Mouse (Mus musculus) lung, embryonic 14.5 days (tissue): Measurements from ENCODE around the gene Mt3. TPM values are rescaled to one million over a fixed set of nuclear protein-coding genes. Genes with fewer than 3 reads are reported as not detected.
A peak's percentile ranks its signal among the peaks of the same experiment; 100 is the strongest.

Experiments used
- ATAC-seq: fragments of 200-750 bp; cut with Nextera tagmentation; 2 replicates; pipeline ENCODE4 v1.8.0; 2017; ENCODE audit warnings: mild to moderate bottlenecking, moderate TSS enrichment, moderate library complexity; ENCODE audit not compliant: insufficient read depth
- DNase-seq: peaks from one replicate; pipeline ENCODE4 v3.0.0-alpha.2; 2015
- H3K27ac ChIP-seq: fragments of 300-500 bp; sonication (generic); 2 replicates; pipeline ENCODE4 v1.5.1; 2014; ENCODE audit warnings: low read depth, mild to moderate bottlenecking, moderate library complexity
- H3K27me3 ChIP-seq: fragments of 300-500 bp; sonication (generic); 2 replicates; pipeline ENCODE4 v1.6.1; 2014; ENCODE audit warnings: low read length, control low read depth; ENCODE audit not compliant: insufficient read depth
- H3K36me3 ChIP-seq: fragments of 300-500 bp; sonication (generic); 2 replicates; pipeline ENCODE4 v1.6.1; 2014; ENCODE audit warnings: control low read depth; ENCODE audit not compliant: insufficient read depth
- H3K4me1 ChIP-seq: fragments of 300-500 bp; sonication (generic); 2 replicates; pipeline ENCODE4 v1.6.1; 2014; ENCODE audit warnings: antibody characterized with exemption, control low read depth; ENCODE audit not compliant: insufficient read depth
- H3K4me2 ChIP-seq: fragments of 300-500 bp; sonication (generic); 2 replicates; pipeline ENCODE4 v1.6.1; 2014; ENCODE audit warnings: mild to moderate bottlenecking
- H3K4me3 ChIP-seq: fragments of 300-500 bp; sonication (generic); 2 replicates; pipeline ENCODE4 v1.5.1; 2014; ENCODE audit warnings: low read depth, low read length
- H3K9ac ChIP-seq: fragments of 300-500 bp; sonication (generic); 2 replicates; pipeline ENCODE4 v1.6.1; 2014
- H3K9me3 ChIP-seq: fragments of 300-500 bp; sonication (generic); 2 replicates; pipeline ENCODE4 v1.6.1; 2016; ENCODE audit warnings: low read depth, low read length, control low read depth
- CTCF ChIP-seq: IDR thresholded peaks from 2 replicates; pipeline ENCODE4 v1.5.1; 2016; ENCODE audit warnings: antibody characterized with exemption, low read depth
- WGBS: fragments of 180-500 bp; shearing (Covaris S2); extraction: QIAGEN DNeasy Blood & Tissue Kit; methylation state at CpG from one replicate; pipeline ENCODE4 v1.1.7; 2014; 5-methylcytosine and 5-hydroxymethylcytosine counted together
- polyA plus RNA-seq: library from polyadenylated mRNA; unstranded; fragments of >200 nt; fragmentation: Nextera tagmentation; extraction: Ambion mirVana; gene quantifications from 2 replicates; pipeline ENCODE4 v1.2.1, GENCODE M21; 2014

The Mt3 gene
- polyA plus RNA-seq, 1 experiment from 2014 or later = 2.9 TPM

DNA sequence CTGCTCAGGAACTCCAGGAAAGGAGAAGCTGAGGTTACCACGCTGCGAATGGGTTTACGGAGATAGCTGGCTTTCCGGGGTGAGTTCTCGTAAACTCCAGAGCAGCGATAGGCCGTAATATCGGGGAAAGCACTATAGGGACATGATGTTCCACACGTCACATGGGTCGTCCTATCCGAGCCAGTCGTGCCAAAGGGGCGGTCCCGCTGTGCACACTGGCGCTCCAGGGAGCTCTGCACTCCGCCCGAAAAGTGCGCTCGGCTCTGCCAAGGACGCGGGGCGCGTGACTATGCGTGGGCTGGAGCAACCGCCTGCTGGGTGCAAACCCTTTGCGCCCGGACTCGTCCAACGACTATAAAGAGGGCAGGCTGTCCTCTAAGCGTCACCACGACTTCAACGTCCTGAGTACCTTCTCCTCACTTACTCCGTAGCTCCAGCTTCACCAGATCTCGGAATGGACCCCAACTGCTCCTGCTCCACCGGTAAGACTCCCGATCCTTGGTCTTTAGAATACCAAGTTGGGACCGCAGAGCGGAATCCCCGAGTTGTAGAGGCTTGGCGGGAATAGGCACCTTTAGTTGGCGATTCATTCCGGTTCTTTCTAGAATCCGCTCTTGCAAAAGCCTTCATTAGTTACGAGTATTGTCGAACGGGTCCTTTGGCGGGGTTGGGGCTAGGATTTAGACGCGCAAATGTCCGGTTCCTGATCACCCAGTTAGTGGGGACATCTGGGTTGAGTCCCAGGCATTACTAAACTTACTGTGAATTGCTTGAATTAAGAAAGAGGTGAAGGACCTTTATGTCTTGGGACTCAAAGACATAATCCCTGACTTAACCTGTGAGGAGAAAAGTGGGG lies 26.7 kb downstream of the Mt3 start, which contains the start of gene Mt1:
Gene Mt1, plus strand, starts transcription at position 226 of the 856 bp plus-strand sequence.
- peak within 1 kb of the TSS; percentile 30; the same call in 1 of the 2 replicates for H3K27ac ChIP-seq
- TF ChIP-seq CTCF = no peak
- H3K4me3 ChIP-seq = peak within 1 kb of the TSS; percentile 47
- H3K9me3 ChIP-seq = no peaks in the 10 kb centered on the region
- WGBS = under 1% methylated on average over 50 of the region's 50 CpGs
- H3K36me3 ChIP-seq = no peaks in the 10 kb centered on the region
- DNase-seq (peak; percentile 90), ATAC-seq (peak; percentile 92)
- H3K27me3 ChIP-seq = peaks cover 83% of the 10 kb centered on the region
- H3K4me2 ChIP-seq = peak within 1 kb of the TSS; percentile 82
- no peaks in the 10 kb centered on the region for H3K4me1 ChIP-seq
- peak within 1 kb of the TSS; percentile 54 for H3K9ac ChIP-seq

- H3K4me3 ChIP-seq = peak overlapping the region; percentile 47
- H3K4me1 ChIP-seq = 0 out of 2 replicates have a peak, but pooled peaks cover 2% of the 10 kb centered on the region
- H3K36me3 ChIP-seq = no peaks in the 10 kb centered on the region
- H3K27me3 ChIP-seq = peaks cover 81% of the 10 kb centered on the region
- 5% methylated on average over 25 of the region's 25 CpGs for WGBS
- no peak overlapping the region; the same call in 1 of the 2 replicates for H3K27ac ChIP-seq
- no peaks in the 10 kb centered on the region for H3K9me3 ChIP-seq
- peak overlapping the region; percentile 82 for H3K4me2 ChIP-seq
- peak overlapping the region; percentile 54 for H3K9ac ChIP-seq
- DNase-seq = peak; percentile 25
- ATAC-seq = no peak
- TF ChIP-seq CTCF = no peak
These were observed 27.5 kb downstream of the Mt3 start for GRCm38 (mm10) chr8:94179713-94180560.

GRCm38 (mm10) chr8:94180561-94180908 lies 28.1 kb downstream of the Mt3 start:
- Histone ChIP-seq H3K4me2 (peak overlapping the region; percentile 82; the same call in 1 of the 2 replicates), H3K4me3 (no peak overlapping the region; the same call in 1 of the 2 replicates), H3K9ac (no peak overlapping the region), H3K27ac (no peak overlapping the region), H3K27me3 (peaks cover 76% of the 10 kb centered on the region), H3K9me3 (no peaks in the 10 kb centered on the region), H3K4me1 (0 out of 2 replicates have a peak, but pooled peaks cover 2% of the 10 kb centered on the region), H3K36me3 (no peaks in the 10 kb centered on the region)
- ATAC-seq = no peak
- 81% methylated on average over 1 of the region's 1 CpGs for WGBS
- no peak for TF ChIP-seq CTCF
- no peak for DNase-seq

DNA sequence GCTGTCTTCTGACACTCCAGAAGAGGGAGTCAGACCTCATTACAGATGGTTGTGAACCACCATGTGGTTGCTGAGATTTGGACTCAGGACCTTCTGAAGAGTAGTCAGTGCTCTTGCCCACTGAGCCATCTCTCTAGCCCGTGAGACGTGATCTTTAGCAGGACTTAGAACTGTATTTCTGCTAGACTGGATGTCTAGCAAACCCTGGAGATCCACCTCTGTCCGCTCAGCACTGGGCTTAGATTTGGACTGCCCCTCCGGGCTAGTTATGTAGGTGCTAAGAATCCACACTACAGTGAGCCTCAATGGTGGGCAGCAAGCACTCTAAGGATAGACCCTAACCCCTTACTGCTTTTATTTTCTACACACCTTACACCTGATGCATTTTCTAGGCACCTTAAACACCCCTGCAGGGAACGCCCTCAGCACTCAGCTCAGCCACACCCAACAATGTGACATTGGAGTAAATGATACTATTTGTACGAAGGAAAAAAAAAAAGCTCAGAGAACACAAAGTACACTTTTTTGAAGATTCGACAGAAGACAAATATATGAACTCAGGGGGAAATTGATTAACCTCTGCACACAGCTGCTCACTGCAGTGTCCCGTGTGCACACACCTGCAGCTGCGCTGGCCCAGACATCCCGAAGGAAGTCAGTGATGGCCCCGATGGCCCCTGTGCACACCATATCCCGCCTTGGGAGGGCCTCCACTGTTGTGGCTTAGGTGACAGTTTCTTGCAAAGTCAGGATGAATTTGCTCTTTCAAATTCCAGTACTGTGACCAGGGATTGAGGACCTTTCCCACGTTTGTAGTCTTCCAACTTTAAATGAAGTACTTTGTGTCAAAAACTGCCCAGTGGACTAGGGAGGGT lies 29.9 kb downstream of the Mt3 start:
- no peaks in the 10 kb centered on the region for H3K9me3 ChIP-seq
- 0 out of 2 replicates have a peak, but pooled peaks cover 2% of the 10 kb centered on the region for H3K4me1 ChIP-seq
- WGBS = 56% methylated on average over 13 of the region's 13 CpGs
- no peak for TF ChIP-seq CTCF
- H3K27me3 ChIP-seq = peaks cover 78% of the 10 kb centered on the region
- peak overlapping the region; percentile 59 for H3K4me2 ChIP-seq
- ATAC-seq (no peak), DNase-seq (no peak)
- peak overlapping the region; percentile 20; the same call in 1 of the 2 replicates for H3K4me3 ChIP-seq
- no peak overlapping the region; the same call in 1 of the 2 replicates for H3K27ac ChIP-seq
- 0 out of 2 replicates have a peak overlapping the region, but pooled peaks have one; percentile 13 for H3K9ac ChIP-seq
- no peaks in the 10 kb centered on the region for H3K36me3 ChIP-seq

DNA sequence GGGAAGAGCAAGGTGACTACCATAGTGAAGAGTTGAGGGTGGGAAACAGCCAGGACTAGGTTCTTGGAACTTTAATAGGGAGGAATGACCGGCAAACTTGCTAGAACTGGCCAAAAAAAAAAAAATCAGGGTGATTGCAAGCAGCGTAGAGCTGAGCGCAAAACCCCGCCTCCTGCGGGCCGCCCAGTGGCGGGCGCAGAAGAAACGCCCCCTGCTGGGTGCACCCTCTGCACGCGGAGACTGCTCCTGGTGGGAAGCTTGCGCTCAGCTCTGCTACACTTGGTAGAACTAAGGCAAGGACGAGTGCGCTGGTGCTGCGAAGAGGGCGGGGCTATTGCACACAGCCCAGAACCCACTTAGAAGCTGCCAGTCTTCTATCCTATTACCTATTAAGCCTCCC lies 30.7 kb downstream of the Mt3 start:
- peak; percentile 91 for DNase-seq
- Histone ChIP-seq H3K36me3 (no peaks in the 10 kb centered on the region), H3K9ac (no peak overlapping the region), H3K4me2 (peak overlapping the region; percentile 59), H3K9me3 (no peaks in the 10 kb centered on the region), H3K27ac (peak overlapping the region; percentile 16; the same call in 1 of the 2 replicates), H3K4me3 (peak overlapping the region; percentile 20), H3K27me3 (peaks cover 72% of the 10 kb centered on the region), H3K4me1 (0 out of 2 replicates have a peak, but pooled peaks cover 2% of the 10 kb centered on the region)
- ATAC-seq = peak; percentile 70
- WGBS = under 1% methylated on average over 16 of the region's 16 CpGs
- TF ChIP-seq CTCF = peak; percentile 76

DNA sequence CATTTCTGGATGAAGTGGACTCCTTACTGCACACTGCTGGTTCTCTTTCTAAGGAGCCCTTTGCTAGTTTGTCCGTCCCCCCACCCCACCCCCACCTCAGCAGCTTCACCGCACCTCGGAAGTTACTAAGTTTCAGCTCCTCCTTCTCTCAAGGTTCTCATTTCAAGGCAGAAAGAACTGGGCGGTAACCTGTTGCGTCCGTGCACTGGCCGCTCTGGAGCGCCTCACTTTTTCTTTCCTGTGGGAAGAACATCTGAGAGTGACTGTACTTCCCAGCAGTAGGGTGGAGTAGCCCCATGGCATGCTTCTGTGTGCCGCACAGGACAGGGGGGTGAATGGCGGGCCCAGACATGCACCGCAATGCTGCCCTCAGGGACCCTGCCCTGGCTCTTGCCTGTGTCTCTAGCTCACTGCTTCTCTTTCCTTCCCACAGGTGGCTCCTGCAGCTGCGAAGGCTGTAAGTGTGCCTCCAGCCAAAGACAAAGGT lies 32.0 kb downstream of the Mt3 start:
- Histone ChIP-seq H3K27me3 (peaks cover 59% of the 10 kb centered on the region), H3K9ac (no peak overlapping the region), H3K9me3 (no peaks in the 10 kb centered on the region), H3K4me3 (no peak overlapping the region), H3K4me1 (0 out of 2 replicates have a peak, but pooled peaks cover 2% of the 10 kb centered on the region), H3K36me3 (no peaks in the 10 kb centered on the region), H3K4me2 (0 out of 2 replicates have a peak overlapping the region, but pooled peaks have one; percentile 7), H3K27ac (0 out of 2 replicates have a peak overlapping the region, but pooled peaks have one; percentile 16)
- no peak for TF ChIP-seq CTCF
- ATAC-seq (no peak), DNase-seq (no peak)
- WGBS = 29% methylated on average over 12 of the region's 12 CpGs
